Mouse (Mus musculus): ENCODE measurements around the gene Gm7029.

The Gm7029 gene

DNA sequence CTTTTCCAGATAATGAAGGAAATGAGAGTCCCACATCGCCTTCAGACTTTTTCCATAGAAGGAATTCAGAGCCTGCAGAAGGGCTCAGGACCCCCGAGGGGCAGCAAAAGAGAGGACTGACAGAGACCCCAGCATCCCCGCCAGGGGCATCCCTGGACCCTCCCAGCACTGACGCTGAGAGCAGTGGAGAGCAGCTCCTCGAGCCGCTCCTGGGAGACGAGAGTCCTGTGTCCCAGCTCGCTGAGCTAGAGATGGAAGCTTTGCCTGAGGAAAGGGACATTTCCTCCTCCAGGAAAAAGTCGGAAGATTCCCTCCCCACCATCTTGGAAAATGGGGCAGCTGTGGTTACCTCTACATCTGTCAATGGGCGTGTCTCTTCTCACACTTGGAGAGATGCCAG lies 39.6 kb downstream of the Gm7029 start:
- no peak for DNase-seq (ENCODE audit: low read depth, low spot score)

DNA sequence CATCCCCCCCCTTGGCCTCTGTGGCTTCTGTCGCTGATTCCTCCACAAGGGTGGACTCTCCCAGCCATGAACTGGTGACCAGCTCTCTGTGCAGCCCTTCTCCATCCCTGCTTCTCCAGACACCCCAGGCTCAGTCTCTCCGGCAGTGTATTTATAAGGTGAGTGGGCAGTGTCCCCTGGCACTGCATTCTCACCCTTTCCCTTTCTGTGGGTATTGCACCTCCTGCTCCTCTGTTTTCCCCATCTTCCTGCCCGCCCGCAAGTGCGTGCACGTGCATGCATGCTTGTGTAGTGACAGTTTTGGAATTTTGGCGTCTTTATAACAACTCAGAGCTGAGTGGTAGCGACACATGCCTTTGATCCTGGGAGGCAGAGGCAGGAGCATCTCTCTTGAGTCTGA lies 40.3 kb downstream of the Gm7029 start:
- no peak for DNase-seq (ENCODE audit: low read depth, low spot score)

DNA sequence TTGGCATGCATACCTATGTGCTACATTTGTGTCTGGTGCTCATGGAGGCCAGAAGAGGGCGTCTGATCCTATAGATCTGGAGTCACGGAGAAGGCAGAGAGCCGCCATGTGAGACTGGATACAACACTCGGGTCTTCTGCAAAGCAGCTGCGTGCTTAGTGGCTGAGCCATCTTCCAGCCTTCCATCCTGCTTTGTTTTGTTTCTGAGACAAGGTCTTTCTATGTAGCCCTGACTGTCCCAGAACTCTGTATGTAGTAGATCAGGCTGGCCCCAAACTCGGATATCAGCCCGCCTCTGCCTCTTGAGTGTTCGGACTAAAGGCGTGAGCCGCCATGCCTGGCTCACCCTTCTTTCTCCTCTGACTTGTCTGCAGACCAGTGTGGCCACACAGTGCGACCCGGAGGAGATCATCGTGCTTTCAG lies 41.3 kb downstream of the Gm7029 start:
- DNase-seq (ENCODE audit: low read depth, low spot score) = no peak

DNA sequence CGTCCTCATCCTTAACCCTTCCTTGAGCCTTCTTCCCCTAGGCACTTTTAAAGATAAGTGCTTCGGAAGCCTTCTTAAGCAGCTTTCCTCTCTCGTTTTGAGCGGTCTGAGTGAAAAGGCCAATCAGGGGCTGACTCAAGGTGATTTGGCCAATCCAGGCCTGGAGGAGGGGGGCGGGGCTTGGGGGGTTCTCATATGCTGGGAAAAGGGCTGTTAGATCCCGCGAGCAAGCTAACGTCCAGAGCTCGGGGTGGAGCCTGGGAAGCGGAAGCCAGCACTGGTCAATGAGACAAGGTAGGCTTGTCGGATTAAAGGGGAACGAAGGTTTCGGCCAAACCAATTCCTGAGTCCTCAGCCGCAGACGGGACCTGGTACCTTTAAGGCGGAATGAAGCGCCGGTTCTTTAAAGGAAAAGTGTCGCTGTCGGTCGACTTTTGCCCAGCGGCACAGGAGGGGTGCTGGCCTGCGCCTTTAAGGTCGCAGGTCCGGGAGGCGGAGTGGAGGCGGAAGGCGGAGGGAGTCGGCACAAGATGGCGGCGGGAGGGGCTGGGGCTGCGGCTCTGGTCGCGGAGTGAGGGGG lies 42.1 kb downstream of the Gm7029 start, which contains the start of the genes Tapbp and Zbtb22:
Tapbp (plus strand) TSS at position 229 of the 580 bp plus-strand sequence.
Zbtb22 (plus strand) TSS at position 234 of the 580 bp plus-strand sequence.
- DNase-seq (ENCODE audit: low read depth, low spot score) = peak; percentile 100

DNA sequence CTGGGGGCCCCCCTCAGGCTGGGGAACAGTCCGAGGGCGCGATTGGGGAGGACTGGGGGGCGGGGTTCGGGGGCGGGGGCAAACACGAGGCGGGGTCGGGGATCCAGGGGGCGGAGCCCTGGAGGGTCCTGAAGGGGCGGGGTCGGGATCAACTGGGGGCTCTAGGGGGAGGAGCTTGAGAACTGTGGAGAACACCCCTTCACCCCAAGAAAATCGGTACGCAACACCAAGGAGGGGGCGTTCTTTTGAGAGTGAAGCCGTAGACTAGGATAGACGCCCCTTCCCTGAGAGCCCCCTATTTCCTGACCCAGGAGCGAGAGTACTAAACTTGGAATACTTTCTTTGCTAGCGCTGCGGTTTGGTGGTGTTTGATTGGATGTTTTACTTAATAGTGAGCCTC lies 42.7 kb downstream of the Gm7029 start:
- DNase-seq (ENCODE audit: low read depth, low spot score) = no peak

DNA sequence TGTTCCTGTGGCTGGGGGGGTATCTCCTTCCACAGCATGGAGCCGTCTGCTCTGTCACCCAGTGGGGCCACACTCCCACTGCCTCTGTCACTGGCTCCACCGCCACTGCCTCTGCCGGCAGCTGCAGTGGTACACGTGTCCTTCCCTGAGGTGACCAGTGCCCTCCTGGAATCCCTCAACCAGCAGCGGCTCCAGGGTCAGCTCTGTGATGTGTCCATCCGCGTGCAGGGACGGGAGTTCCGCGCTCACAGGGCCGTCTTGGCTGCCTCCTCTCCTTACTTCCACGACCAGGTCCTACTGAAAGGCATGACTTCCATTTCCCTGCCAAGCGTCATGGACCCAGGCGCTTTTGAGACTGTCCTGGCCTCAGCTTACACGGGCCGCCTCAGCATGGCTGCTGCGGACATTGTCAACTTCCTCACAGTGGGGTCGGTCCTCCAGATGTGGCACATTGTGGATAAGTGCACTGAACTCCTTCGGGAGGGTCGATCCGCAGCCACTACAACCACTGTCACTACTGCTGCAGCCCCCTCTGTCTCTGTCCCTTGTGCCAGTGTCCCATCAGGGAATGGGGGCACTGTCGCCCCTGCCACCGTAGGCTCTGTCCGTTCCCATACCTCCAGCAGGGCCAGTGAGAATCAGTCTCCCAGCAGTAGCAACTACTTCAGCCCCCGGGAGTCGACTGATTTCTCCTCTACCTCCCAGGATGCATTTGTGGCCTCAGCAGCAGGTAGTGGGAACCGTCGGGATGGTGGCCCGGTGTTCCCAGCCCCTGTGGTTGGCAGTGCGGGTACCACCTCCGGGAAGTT lies 43.4 kb downstream of the Gm7029 start:
- no peak for DNase-seq (ENCODE audit: low read depth, low spot score)

DNA sequence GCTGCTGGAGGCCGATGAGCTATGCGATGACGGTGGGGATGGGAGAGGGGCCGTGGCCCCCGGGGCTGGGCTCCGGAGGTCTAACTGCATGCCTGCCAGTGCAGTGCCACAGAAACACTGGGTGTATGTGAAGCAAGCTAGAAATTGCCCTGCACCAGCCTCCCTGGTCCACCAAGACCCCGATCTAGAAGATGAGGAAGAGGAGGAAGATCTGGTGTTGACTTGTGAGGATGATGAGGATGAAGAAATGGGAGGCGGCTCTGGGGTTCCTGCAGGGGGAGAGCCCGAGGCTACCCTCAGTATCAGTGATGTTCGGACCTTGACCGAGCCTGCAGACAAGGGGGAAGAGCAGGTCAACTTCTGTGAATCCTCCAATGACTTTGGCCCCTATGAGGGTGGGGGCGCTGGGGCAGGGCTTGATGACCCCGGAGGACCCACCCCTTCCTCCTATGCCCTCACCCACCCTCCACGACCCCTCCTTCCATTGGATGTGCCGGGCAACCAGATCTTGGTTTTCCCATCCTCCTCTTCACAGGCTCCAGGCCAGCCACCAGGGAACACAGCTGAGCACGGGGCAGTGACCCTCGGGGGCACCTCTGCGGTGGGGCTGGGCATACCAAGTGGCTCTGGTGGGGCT lies 44.1 kb downstream of the Gm7029 start:
- no peak for DNase-seq (ENCODE audit: low read depth, low spot score)

DNA sequence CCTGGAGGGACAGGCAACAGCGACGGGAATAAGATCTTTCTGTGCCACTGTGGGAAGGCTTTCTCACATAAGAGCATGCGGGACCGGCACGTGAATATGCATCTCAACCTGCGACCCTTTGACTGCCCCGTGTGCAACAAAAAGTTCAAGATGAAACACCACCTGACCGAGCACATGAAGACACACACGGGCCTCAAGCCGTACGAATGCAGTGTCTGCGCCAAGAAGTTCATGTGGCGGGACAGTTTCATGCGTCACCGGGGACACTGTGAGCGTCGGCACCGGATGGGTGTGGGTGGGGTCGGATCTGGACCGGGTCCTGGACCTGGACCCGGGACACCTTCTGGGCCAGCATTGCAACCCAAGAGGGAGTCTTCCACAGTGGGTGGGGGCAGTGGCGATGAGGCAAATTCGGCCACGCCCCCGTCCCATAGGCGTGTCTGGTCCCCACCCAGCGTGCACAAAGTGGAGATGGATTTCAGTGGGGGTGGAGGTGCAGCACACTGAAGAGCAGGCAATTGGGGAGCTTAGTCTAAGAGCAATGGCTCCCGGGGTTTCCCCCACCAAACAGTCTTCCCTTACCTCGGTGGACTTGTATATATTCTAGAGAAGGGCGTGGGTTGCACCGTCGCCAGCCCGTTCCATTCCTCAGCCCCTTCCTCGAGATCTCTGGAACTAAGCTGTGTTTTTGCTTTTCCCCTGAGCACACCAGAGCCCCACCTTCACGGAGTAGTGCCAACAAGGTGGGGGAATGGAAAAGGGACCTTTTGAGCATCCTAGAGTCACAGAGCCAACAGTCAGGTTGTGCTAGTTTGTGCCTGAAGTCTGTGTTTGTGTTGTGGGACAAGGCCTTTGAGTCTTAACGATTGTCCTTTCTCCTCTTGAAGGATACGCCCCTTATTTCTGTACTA lies 44.9 kb downstream of the Gm7029 start:
- DNase-seq (ENCODE audit: low read depth, low spot score) = no peak

DNA sequence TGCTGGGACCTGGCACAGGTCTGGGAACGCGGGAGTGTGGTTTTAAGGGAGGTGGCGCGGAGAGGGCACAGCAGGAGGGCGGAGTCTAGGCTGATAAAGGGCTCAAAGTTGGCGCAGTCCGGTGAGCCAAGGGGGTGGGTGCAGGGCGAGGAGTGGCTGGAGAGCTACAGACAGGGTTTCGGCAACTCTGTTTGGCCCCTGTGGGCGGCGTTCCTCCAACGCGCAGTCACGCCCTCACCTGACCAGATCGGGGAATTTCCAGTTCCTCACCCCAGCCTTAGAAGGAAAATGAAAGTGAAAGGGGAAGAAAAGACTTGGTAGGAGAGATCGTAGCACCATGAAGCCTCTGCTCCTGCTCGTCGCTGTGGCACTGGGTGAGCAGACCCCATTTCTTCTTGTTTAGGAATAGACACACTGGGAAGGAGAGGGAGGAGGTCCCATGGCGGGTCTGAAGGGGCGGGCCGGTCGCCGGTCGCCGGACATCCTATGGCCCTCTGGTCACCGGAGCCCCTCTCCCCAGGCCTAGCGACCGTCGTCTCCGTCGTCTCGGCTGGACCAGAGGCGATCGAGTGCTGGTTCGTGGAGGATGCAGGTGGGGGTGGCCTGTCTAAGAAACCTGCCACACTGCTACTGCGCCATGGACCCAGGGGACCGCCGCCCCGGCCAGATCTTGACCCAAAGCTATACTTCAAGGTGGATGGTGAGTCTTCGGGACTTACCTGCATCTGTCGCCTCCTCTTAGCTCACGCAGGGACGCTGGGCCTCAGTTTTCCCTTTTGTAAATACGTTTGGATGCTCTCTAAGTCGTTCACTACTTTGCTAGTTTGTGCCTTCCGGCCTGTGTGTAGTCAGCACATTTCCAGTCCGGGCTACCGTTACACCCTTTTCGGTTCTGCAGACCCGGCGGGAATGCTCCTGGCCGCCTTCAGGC lies 46.0 kb downstream of the Gm7029 start:
- DNase-seq (ENCODE audit: low read depth, low spot score) = peak; percentile 83

DNA sequence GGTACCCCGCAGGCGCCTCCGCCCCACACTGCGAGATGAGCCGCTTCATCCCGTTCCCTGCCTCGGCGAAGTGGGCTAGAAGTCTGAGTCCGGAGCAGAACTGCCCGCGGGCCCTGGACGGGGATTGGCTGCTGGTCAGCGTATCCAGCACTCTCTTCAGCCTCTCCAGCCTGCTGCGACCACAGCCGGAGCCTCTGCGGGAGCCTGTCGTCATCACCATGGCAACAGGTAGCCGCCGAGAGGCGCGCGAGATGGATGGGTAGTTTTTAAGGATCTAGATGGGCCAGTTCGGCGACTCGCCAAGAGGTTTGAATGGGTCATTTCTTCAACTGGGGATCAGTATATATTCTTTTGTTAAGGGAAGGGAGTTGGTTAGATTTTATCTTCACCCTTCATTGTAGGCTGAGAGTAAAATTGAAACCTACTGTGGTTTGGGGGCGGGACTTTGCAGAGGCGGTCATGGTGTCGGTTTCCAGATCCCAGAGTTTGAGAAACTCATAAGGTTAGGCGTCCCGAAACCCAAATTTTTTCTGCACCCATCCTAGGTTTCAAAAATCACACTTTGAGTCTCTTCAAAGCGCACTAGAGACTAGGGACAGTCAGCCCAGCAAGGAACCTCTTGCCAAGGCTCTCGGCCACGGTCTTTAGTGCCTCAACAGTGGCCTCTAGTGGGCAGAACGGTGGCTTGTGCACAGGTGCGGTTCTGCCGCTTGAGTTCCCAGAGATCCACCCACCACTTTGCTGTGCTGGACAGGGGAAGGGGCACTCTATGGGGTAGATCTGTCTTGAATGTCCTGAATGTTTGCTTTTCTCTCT lies 46.9 kb downstream of the Gm7029 start:
- peak; percentile 92 for DNase-seq (ENCODE audit: low read depth, low spot score)

DNA sequence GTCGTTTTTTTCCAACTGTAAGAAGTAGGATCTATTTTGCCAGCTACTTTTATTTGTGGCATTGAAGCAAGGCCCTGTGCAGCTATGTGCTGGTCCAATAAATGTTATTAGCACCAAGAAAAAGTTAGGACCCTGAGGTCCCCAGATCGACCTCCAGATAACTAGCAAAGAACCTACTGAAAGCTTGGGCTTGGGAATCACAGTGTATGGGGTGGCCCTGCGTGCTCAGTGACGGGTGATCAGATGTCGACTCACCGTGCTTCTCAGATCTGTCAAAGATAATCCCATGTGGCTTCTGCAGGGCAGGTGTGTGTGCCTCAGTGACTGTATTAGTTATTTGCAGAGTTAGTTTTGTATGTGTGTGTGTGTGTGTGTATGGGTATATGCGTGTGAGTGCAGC lies 47.7 kb downstream of the Gm7029 start:
- DNase-seq (ENCODE audit: low read depth, low spot score) = no peak
